Mouse (Mus musculus): ENCODE results near the gene Pir. TPM values are rescaled to one million over a fixed set of nuclear protein-coding genes. Genes with fewer than 3 reads are reported as not detected.
A peak's percentile ranks its signal among the peaks of the same experiment; 100 is the strongest.

The Pir gene
- total RNA-seq, 2 experiments from 2014 or later = 3.6 to 7.1 TPM

DNA sequence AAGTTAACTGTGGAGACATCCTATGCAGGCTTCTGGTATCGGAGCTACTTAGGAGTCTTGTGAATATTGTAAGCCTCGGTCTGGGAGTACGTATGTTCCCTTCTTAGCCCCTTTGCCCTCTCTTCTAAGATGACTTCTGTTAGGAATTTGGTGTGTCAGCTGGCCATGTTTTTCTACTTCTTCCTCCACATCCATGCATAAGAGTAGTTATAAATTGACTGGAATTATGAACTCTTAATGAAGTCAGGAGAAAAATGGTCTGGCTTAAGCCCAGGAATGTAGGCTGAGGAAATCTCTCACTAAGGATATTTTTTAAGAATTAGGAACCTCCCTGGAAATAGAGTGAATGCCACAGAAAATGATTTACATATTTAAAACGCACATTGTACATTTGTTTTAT, 69.4 kb downstream of the Pir start:
- DNase-seq = no peak

DNA sequence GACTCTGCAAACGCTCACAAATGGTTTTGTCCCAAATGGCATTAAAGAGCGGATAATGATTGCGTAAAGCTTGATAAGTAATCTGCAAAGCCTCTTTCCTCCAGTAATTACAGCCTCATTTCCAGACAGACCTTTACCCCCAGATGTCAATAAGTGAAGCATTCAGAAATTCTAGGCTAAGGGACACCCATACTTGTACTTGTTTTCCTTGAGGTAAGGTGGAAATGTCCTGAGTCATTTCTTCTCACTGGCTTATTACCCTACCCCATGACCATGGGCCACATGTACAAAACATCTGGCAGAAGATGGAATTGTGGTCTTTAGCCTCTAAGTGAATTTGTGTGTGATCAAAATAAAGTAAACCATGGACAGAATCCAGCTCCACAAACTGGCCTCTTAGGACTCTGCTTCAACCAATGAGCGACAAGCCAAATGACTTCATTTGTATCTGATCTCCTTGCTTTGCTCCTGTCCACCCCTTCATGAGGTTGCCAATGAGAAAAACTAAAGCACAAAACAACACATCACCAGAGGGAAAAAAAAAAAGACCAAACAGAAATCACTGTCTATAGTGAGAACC, 76.3 kb downstream of the Pir start:
- no peak for DNase-seq

DNA sequence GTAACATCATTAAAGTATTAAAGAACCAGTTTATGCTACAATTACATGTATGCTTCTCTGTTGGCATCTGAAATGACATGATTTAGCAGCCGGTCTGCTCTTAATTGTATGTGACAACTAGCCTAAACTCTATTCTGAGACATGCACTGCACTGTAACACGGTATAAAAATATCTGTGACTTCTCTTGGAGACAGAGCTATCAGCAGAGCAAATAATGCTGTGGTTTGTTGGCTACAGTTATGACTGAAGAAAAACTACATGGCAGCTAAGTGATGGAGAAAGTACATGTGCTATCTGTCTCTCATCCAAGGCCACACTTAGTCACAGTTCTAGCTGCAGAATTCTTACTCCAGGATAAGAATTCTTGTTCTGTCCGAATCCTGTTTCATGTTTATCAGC, 79.8 kb downstream of the Pir start:
- DNase-seq = no peak

DNA sequence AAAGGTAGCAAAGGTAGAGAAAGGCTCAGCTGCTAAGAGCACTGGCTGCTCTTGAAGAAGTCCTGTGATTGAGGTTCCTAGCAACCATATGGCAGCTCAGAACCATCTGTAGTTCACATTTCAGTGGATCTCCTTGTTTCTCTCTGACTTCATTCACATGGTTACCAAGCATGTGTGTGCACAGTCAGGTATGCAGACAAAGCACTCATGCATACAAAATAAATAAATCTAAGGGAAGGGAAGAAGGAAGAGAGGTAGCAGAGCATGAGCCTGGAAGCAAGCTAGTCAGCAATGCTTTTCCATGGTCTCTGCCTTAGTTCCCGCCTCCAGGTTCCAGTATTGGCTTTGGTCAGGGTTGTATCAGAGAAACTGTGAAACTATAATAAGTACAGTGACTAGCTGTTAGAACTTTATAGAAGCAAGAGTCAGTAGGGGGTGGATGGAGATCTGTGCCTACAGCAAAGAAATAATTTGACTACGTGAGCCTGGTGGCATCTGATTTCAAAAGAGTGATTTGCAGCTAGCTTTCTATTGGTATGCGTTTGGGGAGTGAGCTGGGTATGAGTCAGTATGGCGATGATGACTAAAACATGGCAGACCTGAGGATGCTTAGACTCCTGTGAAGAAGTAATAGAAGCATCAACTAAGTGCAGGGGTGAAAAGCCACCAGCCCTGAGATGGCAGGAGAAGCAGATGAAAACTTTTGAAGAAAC, 96.1 kb downstream of the Pir start:
- no peak for DNase-seq

DNA sequence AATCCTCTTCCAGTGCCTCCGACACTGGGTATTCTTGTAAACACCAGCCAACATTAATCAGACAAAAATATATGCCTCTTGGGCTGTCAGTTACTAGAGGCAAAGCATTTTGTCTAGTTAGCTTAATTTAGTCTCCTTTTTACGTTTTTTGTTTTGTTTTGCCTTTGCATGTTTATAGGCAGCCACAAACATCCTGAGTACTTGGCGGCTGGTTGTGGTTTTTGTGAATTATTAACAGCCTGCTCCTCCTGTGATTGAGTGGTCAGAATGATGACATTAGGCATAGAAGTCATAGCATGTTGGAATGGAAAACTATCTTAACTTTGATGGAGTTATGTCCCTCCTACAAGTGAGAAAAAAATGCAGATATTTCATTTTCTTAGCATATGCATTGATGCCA, 101.4 kb downstream of the Pir start:
- DNase-seq = no peak

DNA sequence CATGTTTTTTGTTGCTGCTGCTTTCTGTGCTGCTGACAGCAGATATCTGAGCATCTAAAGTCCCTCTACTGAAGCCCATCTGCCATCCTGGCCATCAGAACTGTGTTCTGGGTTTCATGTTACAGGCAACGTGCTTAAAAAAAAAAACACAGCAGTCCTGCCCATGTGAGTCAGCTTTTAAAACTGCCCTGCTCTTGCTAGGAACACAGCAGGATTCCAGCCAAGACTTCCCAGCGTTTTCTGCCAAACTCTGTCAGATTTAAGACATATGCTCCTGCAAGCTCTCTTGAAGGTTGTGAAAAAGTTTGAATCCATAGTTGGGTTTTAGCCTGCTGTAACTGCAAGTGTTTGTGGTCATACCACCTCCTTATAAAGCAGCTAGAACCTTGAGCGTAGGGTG, 103.9 kb downstream of the Pir start, which contains the start of gene Vegfd:
Vegfd (plus strand) TSS at position 298 of the 400 bp plus-strand sequence.
- DNase-seq = peak; percentile 69

DNA sequence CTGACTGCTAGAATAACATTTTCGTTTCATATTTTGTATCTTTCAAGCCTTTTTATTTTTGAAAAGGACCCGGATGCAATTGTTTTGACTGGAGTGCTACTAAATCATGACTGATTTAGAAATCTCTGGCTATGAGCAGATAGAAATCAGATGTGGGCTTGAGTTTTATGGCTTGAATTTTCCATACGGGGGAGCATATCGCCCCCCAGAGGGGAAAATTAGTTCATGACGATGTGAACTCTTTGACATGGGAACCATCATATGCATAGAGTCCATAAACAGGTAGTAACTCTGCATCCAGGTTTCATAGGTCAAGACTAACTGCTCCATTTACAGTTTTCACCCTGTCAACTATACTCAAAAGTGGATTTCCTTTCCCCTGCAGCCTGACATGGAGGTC, 105.4 kb downstream of the Pir start:
- DNase-seq = no peak

DNA sequence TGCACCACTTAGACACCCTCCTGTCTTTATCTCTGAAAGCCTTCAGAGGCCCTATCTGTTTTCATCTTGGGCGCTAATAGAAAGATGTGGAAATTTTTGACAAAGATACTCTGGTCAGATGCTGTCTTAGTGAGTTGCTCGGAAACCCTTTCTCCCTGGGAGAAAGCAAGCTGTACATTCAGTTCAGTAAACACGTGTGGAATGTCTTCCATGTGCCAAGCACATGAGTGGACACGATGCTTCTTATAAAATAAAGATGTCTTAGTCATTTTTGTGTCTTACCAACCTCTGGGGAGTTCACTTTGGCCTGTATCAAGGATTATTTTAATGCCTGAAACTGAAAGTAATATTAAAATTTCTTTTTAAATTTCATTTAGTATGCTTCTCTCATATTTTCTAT, 110.5 kb downstream of the Pir start:
- DNase-seq = no peak

DNA sequence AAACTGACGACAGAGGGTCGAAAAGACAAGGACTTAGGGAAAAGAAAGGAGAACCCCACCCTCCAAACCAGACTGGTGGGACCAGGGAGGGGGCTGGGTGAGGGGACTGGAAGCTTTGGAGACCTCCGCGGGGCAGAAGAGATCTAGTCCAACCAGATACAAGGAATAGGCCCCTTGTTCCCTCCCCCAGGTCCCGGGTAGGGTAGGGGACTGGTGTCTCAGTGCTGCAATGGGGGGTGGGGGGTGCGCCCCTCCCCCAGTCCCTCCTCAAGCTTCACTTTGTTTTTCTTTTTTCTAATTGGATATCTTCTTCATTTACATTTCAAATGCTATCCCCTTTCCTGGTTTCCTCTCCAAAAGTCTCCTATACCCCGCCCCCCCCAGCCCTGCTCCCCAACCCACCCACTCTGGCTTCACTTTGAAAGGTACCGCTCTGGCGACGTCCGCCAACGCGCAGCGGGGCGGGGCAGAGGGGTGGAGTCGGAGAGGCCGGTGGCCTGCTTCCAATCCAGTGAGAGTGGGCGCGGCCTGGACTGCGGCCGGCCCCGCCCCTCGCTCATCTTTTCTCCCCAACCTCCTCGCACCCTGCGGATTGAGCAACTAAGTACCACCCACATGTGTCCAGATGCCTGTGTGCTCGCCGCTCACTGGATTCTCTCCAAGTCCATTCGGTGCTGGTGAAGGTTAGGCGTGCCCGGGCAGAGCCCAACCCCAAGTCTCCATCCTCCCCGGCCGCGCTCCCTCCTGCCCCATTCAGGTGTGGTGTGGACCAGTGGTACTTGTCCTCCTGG, 112.6 kb downstream of the Pir start:
- DNase-seq = peak; percentile 86

DNA sequence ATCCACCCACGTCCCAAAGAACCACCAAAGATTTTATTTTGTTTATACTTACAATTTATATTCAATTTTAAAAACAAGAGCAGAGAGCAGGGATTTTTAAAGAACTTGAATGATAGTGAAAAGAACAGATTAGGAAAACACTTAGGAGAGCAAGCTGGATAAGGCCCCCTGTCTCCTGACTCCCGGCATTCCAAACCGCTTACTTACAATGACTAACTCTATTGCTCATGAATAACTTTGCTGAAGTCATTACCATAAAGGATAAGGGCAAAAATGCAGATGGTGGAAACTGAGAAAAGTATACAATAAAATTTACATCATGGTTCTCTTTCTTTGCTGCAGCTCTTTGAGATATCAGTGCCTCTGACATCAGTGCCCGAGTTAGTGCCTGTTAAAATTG, 124.9 kb downstream of the Pir start:
- no peak for DNase-seq

DNA sequence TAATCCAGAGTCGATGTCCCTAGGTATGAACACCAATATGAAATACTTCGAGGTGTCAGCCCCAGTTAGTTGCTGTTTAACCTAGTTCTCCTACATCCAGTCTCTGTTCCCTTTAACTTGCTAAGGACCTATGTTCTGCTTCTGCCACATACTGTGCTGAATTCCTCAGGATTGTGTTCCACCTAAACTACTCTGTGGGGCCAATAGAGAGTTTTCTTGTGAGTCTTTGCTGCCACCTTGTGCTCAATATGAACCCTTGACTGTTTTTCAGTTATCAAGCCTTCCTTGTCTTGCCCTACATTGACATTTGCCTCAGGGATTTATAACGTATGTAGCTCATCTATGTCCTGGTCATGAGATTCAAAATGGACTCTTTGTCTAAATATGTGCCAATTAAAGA, 129.3 kb downstream of the Pir start:
- DNase-seq = no peak

DNA sequence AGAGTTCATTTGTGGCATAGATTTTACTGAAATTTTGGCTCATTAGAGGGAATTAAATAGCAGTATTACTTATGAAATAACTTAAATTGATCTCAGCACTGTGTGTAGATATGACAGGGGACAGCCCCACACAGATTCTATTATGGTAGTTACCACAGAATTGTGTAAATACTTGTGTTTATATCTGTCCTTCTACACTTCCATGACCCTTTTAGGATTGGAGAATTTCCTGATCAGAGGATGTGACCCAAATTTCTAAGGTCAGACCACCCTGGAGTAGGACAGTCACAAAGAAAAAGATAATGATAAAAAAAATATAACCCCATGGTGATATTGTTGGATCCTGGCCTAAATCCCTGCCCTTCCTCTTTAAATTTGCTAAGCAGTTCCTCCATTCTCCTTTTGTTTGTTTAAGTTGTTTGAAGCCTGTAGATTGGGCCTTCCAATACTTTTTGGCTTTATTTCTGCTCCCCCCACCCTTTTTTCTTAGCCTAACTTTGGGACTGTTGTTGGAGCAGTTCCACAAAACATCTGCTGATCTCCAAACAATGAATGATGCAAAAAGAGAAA, 136.0 kb downstream of the Pir start:
- DNase-seq = no peak

DNA sequence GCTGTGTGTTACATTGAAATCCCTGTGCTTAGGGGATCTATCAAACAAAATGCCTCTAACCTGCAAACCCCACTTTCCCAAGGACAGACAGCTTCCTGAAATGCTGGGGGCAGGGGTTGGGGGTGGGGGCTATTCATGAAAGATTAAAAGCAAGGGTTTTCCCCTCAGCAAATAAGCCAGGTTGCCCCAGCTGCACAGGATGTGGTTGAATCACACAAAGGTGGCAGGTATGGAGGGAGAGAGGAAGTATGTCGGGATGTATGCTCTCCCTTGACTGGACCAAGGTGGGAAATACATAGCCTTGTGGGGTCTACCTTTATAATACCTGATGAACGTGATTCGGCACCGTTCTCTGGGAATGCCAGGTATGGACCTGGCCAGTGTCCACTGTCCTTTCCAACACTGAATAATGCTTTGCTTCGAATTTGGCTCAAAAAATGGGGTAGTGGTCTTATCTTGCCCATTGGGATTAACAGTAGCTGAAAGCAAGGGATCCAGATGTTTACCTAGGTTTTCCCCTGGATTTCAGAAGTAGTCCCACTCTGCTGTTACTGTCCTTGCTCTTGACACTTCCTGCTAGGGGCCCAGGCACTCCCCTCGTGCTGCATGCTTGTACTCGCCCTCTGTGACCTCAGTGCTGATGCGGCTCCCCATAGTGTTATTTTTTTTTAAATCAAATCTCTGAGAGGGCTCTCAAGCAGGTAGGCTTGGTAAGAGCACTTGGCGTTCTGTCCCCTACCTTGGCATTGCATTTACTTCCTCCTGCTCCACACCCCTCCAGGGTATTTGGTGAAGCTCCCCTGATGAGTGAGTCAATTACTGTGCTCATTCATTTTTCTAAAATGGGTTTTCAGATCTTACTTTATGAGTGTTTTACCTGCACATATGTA, 137.2 kb downstream of the Pir start:
- no peak for DNase-seq

DNA sequence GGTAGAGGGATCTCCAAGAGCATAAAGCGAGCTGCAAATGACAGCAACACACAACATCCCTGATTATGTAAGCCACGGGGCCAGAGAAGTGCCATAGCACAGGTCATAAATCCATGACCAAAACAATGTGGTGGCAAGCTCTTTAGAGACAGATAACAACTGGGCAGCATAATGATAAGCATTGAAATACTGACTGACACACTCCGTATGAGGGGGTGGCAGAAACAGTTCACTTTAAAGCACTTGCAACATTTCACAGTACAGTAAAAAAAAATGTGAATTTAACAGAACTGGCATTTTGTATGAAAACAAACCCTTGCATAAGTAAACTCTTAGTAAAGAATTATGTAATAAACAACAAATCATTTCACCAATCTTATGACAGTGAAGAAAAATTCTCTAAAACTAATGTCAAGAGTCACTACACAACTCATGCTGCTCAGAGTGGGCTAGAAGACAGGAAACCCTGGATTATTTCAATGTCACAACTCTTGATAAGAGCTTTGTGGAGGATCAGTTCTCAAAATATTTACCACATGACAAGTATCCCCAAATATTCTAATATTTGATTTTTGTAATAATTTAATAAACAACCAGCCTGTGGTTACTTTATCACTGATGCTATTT, 139.2 kb downstream of the Pir start:
- no peak for DNase-seq

DNA sequence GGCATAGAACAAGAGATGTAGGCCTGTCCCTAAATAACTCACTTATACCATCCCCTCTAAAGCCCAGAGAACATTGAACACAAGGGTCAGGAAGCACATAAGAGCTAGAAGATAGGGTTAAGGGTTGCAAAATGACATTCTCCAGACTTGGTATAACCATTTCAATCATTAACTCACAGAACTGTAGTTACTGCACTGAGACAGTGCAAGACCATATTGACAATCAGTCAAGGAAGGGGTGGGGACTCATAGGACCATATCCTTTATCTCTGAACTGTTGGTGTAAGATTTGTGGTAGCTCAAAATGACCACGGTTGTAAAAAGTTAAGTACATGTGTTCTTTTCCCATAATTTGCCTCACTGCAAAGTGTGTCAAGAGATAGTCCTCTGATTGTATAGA, 141.4 kb downstream of the Pir start:
- no peak for DNase-seq

DNA sequence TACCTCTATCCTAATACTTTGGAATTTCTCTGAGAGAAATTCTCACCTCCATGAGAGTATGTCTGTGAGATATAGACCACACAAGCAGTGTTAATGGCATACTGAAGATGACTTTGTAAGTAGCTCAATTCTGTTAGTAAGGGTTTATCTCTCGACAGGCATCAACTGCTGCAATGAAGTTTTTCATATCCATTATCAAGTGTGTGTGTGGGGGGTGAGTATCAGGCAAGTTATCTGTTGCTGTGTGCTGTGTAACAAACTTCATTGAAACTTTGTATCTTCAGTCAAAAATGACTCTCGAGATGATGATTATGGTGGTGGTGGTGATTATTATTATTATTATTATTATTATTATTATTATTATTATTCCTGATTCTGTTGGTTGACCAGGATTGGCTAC, 147.6 kb downstream of the Pir start:
- no peak for DNase-seq

DNA sequence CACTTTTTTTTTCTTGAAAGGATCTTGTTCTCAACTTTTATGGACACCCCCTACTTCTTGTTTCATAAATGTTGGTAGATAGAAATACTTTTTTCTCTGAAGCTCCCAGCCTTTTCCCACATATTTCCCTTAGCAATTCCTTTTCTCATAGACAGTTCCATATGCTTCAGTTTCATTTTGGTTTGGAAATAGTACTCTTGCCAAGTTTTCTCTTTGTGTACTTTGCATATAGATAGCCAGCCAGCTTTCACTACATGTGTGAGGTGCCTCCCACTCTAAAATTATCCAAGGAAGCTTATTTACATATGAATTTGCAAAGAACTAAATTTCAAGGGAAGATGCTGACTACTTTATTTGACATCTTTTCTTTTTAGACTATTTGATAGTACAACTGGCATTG, 148.8 kb downstream of the Pir start:
- no peak for DNase-seq

DNA sequence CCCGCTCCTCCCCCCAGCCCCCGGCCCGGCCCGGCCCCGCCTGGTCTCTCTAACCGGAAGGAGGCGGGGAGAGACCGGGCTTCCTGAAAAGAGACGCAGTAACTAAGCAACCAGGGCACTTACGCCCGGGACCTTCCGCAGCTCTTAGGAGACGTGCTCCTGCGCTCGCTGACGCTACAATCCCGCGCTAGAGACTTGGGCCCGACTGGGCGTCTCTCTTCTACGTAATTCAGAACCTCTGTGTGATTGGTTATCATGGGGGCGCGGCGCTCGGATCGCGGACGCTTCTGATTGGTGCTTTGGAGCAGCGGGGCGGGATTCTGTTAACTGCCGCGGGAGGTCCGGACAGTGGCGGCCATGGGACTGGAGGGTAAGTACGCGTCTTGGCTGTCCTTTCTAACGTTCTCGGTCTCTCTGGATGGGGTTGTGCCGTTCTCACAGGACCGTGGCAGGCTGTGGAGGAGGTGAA, 150.3 kb downstream of the Pir start, which contains the start of gene Piga:
Piga (plus strand) TSS at position 317 of the 469 bp plus-strand sequence.
- DNase-seq = peak; percentile 90

DNA sequence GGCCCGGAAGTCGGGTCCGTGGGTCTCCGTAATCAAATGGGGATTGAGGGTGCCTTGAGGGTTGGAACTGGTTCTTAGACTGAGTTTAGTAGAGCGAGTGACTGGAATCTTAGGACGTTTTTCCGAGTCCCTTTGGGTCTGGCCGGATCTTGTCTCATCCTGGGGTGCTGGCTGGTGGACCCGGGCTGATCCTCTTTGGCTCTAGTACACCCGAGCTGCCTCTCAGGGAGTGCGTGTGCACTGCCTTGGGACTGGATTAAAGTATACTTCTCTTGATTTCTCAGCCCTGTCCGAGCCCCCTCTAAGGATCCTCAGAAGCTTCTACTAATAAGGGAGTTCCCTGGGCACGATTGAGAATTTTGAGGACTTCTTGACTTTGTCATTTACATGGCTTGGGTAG, 150.8 kb downstream of the Pir start:
- DNase-seq = no peak

DNA sequence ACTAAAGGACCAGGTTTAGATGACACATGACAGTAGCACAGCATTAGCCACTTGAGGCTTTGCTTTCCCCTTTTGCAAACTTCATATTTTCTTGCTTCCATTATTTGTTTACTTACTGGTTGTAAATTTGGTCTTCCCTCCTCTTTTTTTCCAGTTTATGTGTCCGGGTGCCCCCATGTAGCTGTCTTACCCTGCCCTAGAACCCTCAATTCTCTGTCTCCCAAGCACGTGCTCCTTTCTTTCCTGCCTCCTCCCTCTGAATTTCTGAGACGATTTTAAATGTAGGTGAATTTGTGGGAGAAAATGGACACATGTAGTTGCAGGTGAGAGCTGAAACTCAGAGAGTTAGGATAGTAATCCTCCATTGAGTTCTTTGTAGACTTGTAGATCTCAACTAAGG, 151.3 kb downstream of the Pir start:
- no peak for DNase-seq
